In the genomic region with DNA sequence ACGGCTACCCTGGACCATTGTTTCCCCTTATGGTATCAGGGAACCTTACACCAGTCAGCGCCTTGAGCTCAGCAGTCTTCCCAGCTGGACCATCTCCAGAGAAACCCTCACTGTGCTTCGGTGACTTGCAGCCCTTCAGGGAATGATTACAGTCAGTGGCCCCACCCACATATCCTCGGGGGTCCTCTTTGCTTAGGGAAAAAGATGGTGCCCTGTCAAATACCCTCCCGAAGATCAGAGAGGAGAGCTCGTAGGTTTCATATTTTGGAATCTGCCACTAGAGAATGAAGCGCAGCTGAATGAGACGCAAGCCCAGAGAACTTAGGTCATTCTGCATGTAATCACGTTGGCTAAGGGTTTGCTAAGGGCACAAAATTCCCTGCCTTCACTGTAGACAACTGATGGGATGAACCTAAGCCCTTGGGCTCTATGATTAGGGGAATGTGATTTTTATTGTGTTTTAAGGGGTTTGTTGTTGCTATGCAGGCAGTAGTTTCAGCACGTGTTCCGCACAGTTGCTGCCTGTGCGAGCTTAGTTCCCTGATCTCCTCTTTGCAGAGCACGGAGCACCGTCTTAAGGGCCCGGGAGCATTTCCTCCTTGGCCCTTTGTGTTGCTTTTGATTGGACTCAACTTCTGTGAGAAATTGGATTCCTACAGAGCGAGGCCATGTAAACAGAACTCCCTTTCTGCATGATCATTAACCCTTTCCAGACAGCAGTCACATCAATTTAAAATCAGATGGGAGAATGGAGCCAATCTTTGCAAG, we compare ENCODE assay signal across 10 mouse cellular contexts. TPM values are rescaled to one million over a fixed set of nuclear protein-coding genes. Genes with fewer than 3 reads are reported as not detected.
DNase-seq lines count a peak whose midpoint lies in the region; ATAC-seq and TF ChIP-seq lines count a peak whose summit lies in the region.
"Had no signal": no experiment of that assay in that cellular context is flagged by ENCODE, and none has a peak within 500 bp of the region (broad histone marks: within the 10 kb centered on the region; RNA-seq: fewer than 3 reads in every experiment).

No protein-coding gene starts in this region.

- intact Hi-C loops in left cerebral cortex, postnatal 25 days (cut with DNase I) = no loop called here

- no peak for TF ChIP-seq CTCF in thymus, adult 2 months (IDR thresholded peaks at IDR 0.05; ENCODE audit: borderline replicate concordance, control insufficient read depth, extremely low read depth, insufficient read depth, low read length, poor library complexity)

- TF ChIP-seq POLR2A in thymus, adult 2 months (IDR thresholded peaks at IDR 0.05; ENCODE audit: control insufficient read depth, extremely low read depth, insufficient read depth, low read length, poor library complexity) = no peak

- peaks cover 24% of the 10 kb centered on the region for H3K4me1 ChIP-seq in liver, embryonic 12.5 days
- peaks cover 6% of the 10 kb centered on the region for H3K4me1 ChIP-seq in forebrain, embryonic 16.5 days (replicated peaks; ENCODE audit: control insufficient read depth, insufficient read depth, low read length)
- peaks cover 15% of the 10 kb centered on the region for H3K4me1 ChIP-seq in limb, embryonic 15.5 days
- H3K4me1 ChIP-seq in stomach, embryonic 16.5 days (ENCODE audit: control insufficient read depth, insufficient read depth, low read length) = peaks cover 8% of the 10 kb centered on the region
- no peaks in the 10 kb centered on the region for H3K4me1 ChIP-seq in thymus, adult 2 months (replicated peaks; ENCODE audit: control insufficient read depth, insufficient read depth, low read length)

- DNase-seq in liver = no peak
- no peak for DNase-seq in urinary bladder, adult 2 months (ENCODE audit: low spot score)
- DNase-seq in left cerebral cortex, postnatal 25 days (ENCODE audit: low spot score in 2 of 2) = no peak
- no peak for DNase-seq in thymus, adult 2 months
- DNase-seq: cerebellum, adult 18-20 months; kidney, postnatal 36 days had no signal

- H3K4me3 ChIP-seq in liver, embryonic 12.5 days = no peak overlapping the region
- H3K4me3 ChIP-seq in forebrain, embryonic 16.5 days (replicated peaks; ENCODE audit: low read length) = peak overlapping the region; percentile 28
- H3K4me3 ChIP-seq in limb, embryonic 15.5 days = peak overlapping the region; percentile 10; the same call in 1 of the 2 replicates
- H3K4me3 ChIP-seq in stomach, embryonic 16.5 days (replicated peaks; ENCODE audit: low read length) = peak overlapping the region; percentile 26
- H3K4me3 ChIP-seq in thymus, adult 2 months (ENCODE audit: control insufficient read depth, insufficient read depth, low read length) = no peak overlapping the region

- peaks cover 52% of the 10 kb centered on the region for H3K27me3 ChIP-seq in liver, embryonic 12.5 days (replicated peaks)
- no peaks in the 10 kb centered on the region for H3K27me3 ChIP-seq in forebrain, embryonic 16.5 days (replicated peaks; ENCODE audit: control insufficient read depth, insufficient read depth, low read length)
- H3K27me3 ChIP-seq in limb, embryonic 15.5 days = no peaks in the 10 kb centered on the region
- no peaks in the 10 kb centered on the region for H3K27me3 ChIP-seq in stomach, embryonic 16.5 days (ENCODE audit: control insufficient read depth, insufficient read depth, low read length)
- no peaks in the 10 kb centered on the region; the same call in 1 of the 2 replicates for H3K27me3 ChIP-seq in thymus, adult 2 months (ENCODE audit: control insufficient read depth, insufficient read depth, low read length)

- no peaks in the 10 kb centered on the region for H3K9me3 ChIP-seq in liver, embryonic 12.5 days (replicated peaks)
- no peaks in the 10 kb centered on the region for H3K9me3 ChIP-seq in forebrain, embryonic 16.5 days (ENCODE audit: control insufficient read depth, low read length)
- H3K9me3 ChIP-seq in limb, embryonic 15.5 days = no peaks in the 10 kb centered on the region
- no peaks in the 10 kb centered on the region for H3K9me3 ChIP-seq in stomach, embryonic 16.5 days (replicated peaks; ENCODE audit: control insufficient read depth, low read length)

- no peak overlapping the region for H3K27ac ChIP-seq in liver, embryonic 12.5 days
- no peak overlapping the region for H3K27ac ChIP-seq in forebrain, embryonic 16.5 days (ENCODE audit: low read length)
- no peak overlapping the region for H3K27ac ChIP-seq in limb, embryonic 15.5 days
- no peak overlapping the region; the same call in 1 of the 2 replicates for H3K27ac ChIP-seq in stomach, embryonic 16.5 days (ENCODE audit: low read length)
- no peak overlapping the region for H3K27ac ChIP-seq in thymus, adult 2 months (ENCODE audit: control insufficient read depth, insufficient read depth, low read length)

- no peak for ATAC-seq in liver, embryonic 12.5 days
- no peak for ATAC-seq in forebrain, embryonic 16.5 days
- no peak for ATAC-seq in limb, embryonic 15.5 days (ENCODE audit: insufficient number of reproducible peaks, low FRiP score, low TSS enrichment, low read depth)
- ATAC-seq in stomach, embryonic 16.5 days (ENCODE audit: insufficient read depth, low FRiP score) = no peak

- 38% methylated on average over 16 of the region's 16 CpGs for WGBS in liver, embryonic 12.5 days (ENCODE audit: insufficient replicate concordance)
- 4% methylated on average over 16 of the region's 16 CpGs for WGBS in forebrain, embryonic 16.5 days
- WGBS in limb, embryonic 15.5 days = 6% methylated on average over 16 of the region's 16 CpGs
- 4% methylated on average over 16 of the region's 16 CpGs for WGBS in stomach, embryonic 16.5 days
- 19% methylated on average over 16 of the region's 16 CpGs for WGBS in thymus, adult 2 months

- no peaks in the 10 kb centered on the region for H3K36me3 ChIP-seq in liver, embryonic 12.5 days
- H3K36me3 ChIP-seq in forebrain, embryonic 16.5 days (ENCODE audit: control insufficient read depth, insufficient read depth) = no peaks in the 10 kb centered on the region
- H3K36me3 ChIP-seq in limb, embryonic 15.5 days = no peaks in the 10 kb centered on the region
- no peaks in the 10 kb centered on the region for H3K36me3 ChIP-seq in stomach, embryonic 16.5 days (ENCODE audit: control insufficient read depth, insufficient read depth, low read length)
- H3K36me3 ChIP-seq in thymus, adult 2 months (ENCODE audit: control insufficient read depth, insufficient read depth, low read length) = no peaks in the 10 kb centered on the region

- no peak overlapping the region for H3K9ac ChIP-seq in liver, embryonic 12.5 days
- H3K9ac ChIP-seq in forebrain, embryonic 16.5 days (replicated peaks; ENCODE audit: low read depth, low read length) = peak overlapping the region; percentile 29; the same call in 1 of the 2 replicates
- H3K9ac ChIP-seq in limb, embryonic 15.5 days = no peak overlapping the region
- H3K9ac ChIP-seq in stomach, embryonic 16.5 days (ENCODE audit: low read length) = peak overlapping the region; percentile 43; the same call in 1 of the 2 replicates

- H3K4me2 ChIP-seq in liver, embryonic 12.5 days = peak overlapping the region; percentile 19
- peak overlapping the region; percentile 61 for H3K4me2 ChIP-seq in forebrain, embryonic 16.5 days (ENCODE audit: low read length)
- H3K4me2 ChIP-seq in limb, embryonic 15.5 days = peak overlapping the region; percentile 32
- H3K4me2 ChIP-seq in stomach, embryonic 16.5 days (ENCODE audit: low read depth, low read length) = peak overlapping the region; percentile 61

RNA-seq across cellular contexts. Expression of a gene that starts 21.7 kb away (rescaled TPM):
- 34.9 and 37.9 TPM in 2 replicates for polyA plus RNA-seq in liver, embryonic 12.5 days (2016; fragmentation: Nextera tagmentation; extraction: Ambion mirVana)
- polyA plus RNA-seq in forebrain, embryonic 16.5 days (2015; fragmentation: Nextera tagmentation; extraction: Ambion mirVana) = 34.3 and 38.2 TPM in 2 replicates
- polyA plus RNA-seq in limb, embryonic 15.5 days (2015; fragmentation: Nextera tagmentation; extraction: Ambion mirVana) = 23.7 and 23.9 TPM in 2 replicates
- 23.5 and 23.6 TPM in 2 replicates for polyA plus RNA-seq in stomach, embryonic 16.5 days (2015; fragmentation: Nextera tagmentation; extraction: Ambion mirVana)
- 18.1 and 18.6 TPM in 2 replicates for polyA plus RNA-seq in urinary bladder, adult 2 months (2012; rRNA removed)
- total RNA-seq in left cerebral cortex, postnatal 25 days (2021) = 10 to 100 TPM; 27.3 to 28.0 TPM
- 21.9 and 25.0 TPM in 2 replicates for polyA plus RNA-seq in thymus, adult 2 months (2012; rRNA removed)

Comparison
In these comparisons a context has a peak if more than half of its experiments do, and no peak if none do; other contexts are left out.
1. H3K4me3 ChIP-seq: peak in forebrain, embryonic 16.5 days (single experiment), limb, embryonic 15.5 days (single experiment) and stomach, embryonic 16.5 days (single experiment); none in liver, embryonic 12.5 days (single experiment) and thymus, adult 2 months (single experiment).
2. H3K9ac ChIP-seq: peak in forebrain, embryonic 16.5 days (single experiment) and stomach, embryonic 16.5 days (single experiment); none in liver, embryonic 12.5 days (single experiment) and limb, embryonic 15.5 days (single experiment).
3. Peak in every context shown above with its lines, with median percentiles within 50 percentile points of each other: H3K4me2 ChIP-seq.